Mouse (Mus musculus) ES-E14 (cell line): ENCODE results near the gene Atp13a1.

Experiments
- CHD2 ChIP-seq: IDR thresholded peaks from 2 replicates; pipeline ENCODE4 v1.6.1; 2014; ENCODE audit warnings: mild to moderate bottlenecking, low read depth, low read length, inconsistent platforms
- HCFC1 ChIP-seq: IDR thresholded peaks from 2 replicates; pipeline ENCODE4 v1.6.1; 2012; ENCODE audit warnings: low read length, inconsistent platforms, borderline replicate concordance; ENCODE audit not compliant: insufficient read depth
- MAFK ChIP-seq: IDR thresholded peaks from 2 replicates; pipeline ENCODE4 v1.6.1; 2014; ENCODE audit warnings: mild to moderate bottlenecking, low read depth, low read length, inconsistent platforms; ENCODE audit not compliant: insufficient read depth
- ZC3H11A ChIP-seq: IDR thresholded peaks from 2 replicates; pipeline ENCODE4 v1.6.1; 2012; ENCODE audit warnings: low read depth, mild to moderate bottlenecking, inconsistent platforms, low read length, borderline replicate concordance
- ZNF384 ChIP-seq: IDR thresholded peaks from 2 replicates; pipeline ENCODE4 v1.6.1; 2012; ENCODE audit warnings: low read depth, low read length, inconsistent platforms

- TF ChIP-seq MAFK (no peak), CHD2 (no peak), HCFC1 (no peak), ZNF384 (peak; percentile 63; the same call in 1 of the 2 replicates), ZC3H11A (no peak)
Measured at GRCm38 (mm10) chr8:69790364-69790763, 599 bp upstream of the Atp13a1 start.
